Mouse (Mus musculus) heart, embryonic 14.5 days (tissue): ENCODE measurements around the gene Skida1. TPM values are rescaled to one million over a fixed set of nuclear protein-coding genes. Genes with fewer than 3 reads are reported as not detected.

Experiments used
- ATAC-seq: fragments of 200-750 bp; cut with Nextera tagmentation; 2 replicates; pipeline ENCODE4 v1.8.0; 2017; ENCODE audit warnings: low read depth, moderate TSS enrichment; ENCODE audit not compliant: insufficient number of reproducible peaks, insufficient read depth, low FRiP score
- H3K27ac ChIP-seq, 2 experiments: fragments of 200-500 bp in 1 of 2; fragments of 300-500 bp in 1 of 2; sonication (generic) in 1 of 2; replicated peaks in 1 of 2; 2 replicates each; pipeline ENCODE4 v1.5.1; 2012 to 2014; ENCODE audit warnings: low read depth in 2 of 2, low read length in 2 of 2, control low read depth in 1 of 2, mild to moderate bottlenecking in 1 of 2, mixed read lengths in 1 of 2; ENCODE audit not compliant: control insufficient read depth in 1 of 2, insufficient read depth in 1 of 2
- H3K27me3 ChIP-seq: fragments of 300-500 bp; sonication (generic); 2 replicates; pipeline ENCODE4 v1.6.1; 2014; ENCODE audit warnings: mild to moderate bottlenecking, low read length, control low read depth; ENCODE audit not compliant: control insufficient read depth, insufficient read depth
- H3K36me3 ChIP-seq: fragments of 300-500 bp; sonication (generic); 2 replicates; pipeline ENCODE4 v1.6.1; 2014; ENCODE audit warnings: mild to moderate bottlenecking, control low read depth, low read length, mixed read lengths; ENCODE audit not compliant: control insufficient read depth, insufficient read depth
- H3K4me1 ChIP-seq, 2 experiments: fragments of 200-500 bp in 1 of 2; fragments of 300-500 bp in 1 of 2; sonication (generic) in 1 of 2; 2 replicates each; pipeline ENCODE4 v1.6.1; 2012 to 2014; ENCODE audit warnings: low read length in 2 of 2, control low read depth in 1 of 2, mixed read lengths in 1 of 2; ENCODE audit not compliant: control insufficient read depth in 2 of 2, insufficient read depth in 2 of 2
- H3K4me2 ChIP-seq: fragments of 300-500 bp; sonication (generic); 2 replicates; pipeline ENCODE4 v1.6.1; 2014; ENCODE audit warnings: mild to moderate bottlenecking, low read length
- H3K4me3 ChIP-seq, 2 experiments: fragments of 200-500 bp in 1 of 2; fragments of 300-500 bp in 1 of 2; sonication (generic) in 1 of 2; 2 replicates each; pipeline ENCODE4 v1.5.1; 2012 to 2014; ENCODE audit warnings: low read length in 2 of 2, mild to moderate bottlenecking in 2 of 2, control low read depth in 1 of 2, low read depth in 1 of 2, moderate library complexity in 1 of 2; ENCODE audit not compliant: control insufficient read depth in 1 of 2, insufficient read depth in 1 of 2
- H3K9ac ChIP-seq: fragments of 300-500 bp; sonication (generic); 2 replicates; pipeline ENCODE4 v1.6.1; 2014; ENCODE audit warnings: mild to moderate bottlenecking, low read length
- H3K9me3 ChIP-seq: fragments of 300-500 bp; sonication (generic); 2 replicates; pipeline ENCODE4 v1.6.1; 2016; ENCODE audit warnings: low read length, control low read depth; ENCODE audit not compliant: control insufficient read depth
- WGBS: fragments of 180-500 bp; shearing (Covaris S2); extraction: QIAGEN DNeasy Blood & Tissue Kit; methylation state at CpG from one replicate; pipeline ENCODE4 v1.1.7; 2014; 5-methylcytosine and 5-hydroxymethylcytosine counted together
- polyA plus RNA-seq: library from polyadenylated mRNA; unstranded; fragments of >200 nt; fragmentation: Nextera tagmentation; extraction: Ambion mirVana; gene quantifications from 2 replicates; pipeline ENCODE4 v1.2.1, GENCODE M21; 2014

Skida1 gene
- polyA plus RNA-seq, 1 experiment from 2014 or later = 6.4 TPM

GRCm38 (mm10) chr2:18068071-18068796 lies 19.4 kb upstream of the Skida1 start:
- no peak for ATAC-seq
- no peaks in the 10 kb centered on the region for H3K9me3 ChIP-seq
- no peak overlapping the region for H3K9ac ChIP-seq
- H3K4me3 ChIP-seq = no peak overlapping the region
- H3K27ac ChIP-seq = no peak overlapping the region
- H3K27me3 ChIP-seq = no peaks in the 10 kb centered on the region
- peaks cover 0 to 13% of the 10 kb centered on the region in 2 experiments; a peak in 2 of 4 replicates for H3K4me1 ChIP-seq
- H3K4me2 ChIP-seq = no peak overlapping the region
- WGBS = 90% methylated on average over 4 of the region's 4 CpGs
- H3K36me3 ChIP-seq = peaks cover 44% of the 10 kb centered on the region

DNA sequence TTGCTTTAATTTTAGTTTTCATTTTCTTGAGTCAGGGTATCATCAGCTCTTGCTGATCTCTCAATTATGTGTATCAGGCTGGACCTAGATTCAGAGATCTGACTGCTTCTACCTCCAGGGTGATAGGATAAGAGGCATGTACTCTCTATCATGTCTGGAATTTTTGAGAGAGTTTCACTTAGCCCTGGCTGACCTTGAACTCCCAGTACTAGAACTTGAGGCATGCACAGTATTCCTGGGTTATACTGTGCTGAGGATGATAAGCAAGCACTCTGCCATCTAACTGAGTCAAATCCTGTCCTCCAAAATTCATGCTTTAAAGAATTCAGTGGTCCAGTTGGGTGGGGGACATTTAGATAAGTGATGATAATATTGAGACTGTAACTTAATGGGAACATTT lies 17.6 kb upstream of the Skida1 start:
- Histone ChIP-seq H3K27ac (no peak overlapping the region), H3K9ac (peak overlapping the region; percentile 22; the same call in 1 of the 2 replicates)

DNA sequence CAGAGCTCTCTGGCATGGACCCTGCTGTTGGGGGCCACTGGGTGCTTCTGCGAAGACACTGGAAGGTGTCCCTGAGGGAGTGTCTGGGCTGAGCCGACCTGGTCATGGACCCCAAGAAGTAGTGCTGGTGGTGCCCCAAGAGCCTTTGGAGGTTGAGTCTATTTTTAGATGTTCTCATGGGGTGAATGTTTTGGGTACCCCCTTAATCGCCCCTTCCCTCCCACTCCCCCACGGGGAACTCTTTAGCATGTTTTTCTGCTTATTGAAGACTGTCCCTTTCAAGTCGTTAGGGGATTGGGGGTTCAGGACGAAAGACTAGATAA lies 16.8 kb upstream of the Skida1 start:
- Histone ChIP-seq H3K36me3 (peaks cover 21% of the 10 kb centered on the region), H3K9me3 (no peaks in the 10 kb centered on the region), H3K4me3 (peak overlapping the region; percentile 75 to 92), H3K4me2 (peak overlapping the region; percentile 89), H3K27me3 (no peaks in the 10 kb centered on the region), H3K4me1 (peaks cover 0 to 13% of the 10 kb centered on the region in 2 experiments; a peak in 2 of 4 replicates), H3K9ac (peak overlapping the region; percentile 96), H3K27ac (peak overlapping the region; percentile 79 to 100)
- no peak for ATAC-seq
- WGBS = 8% methylated on average over 6 of the region's 6 CpGs

More for the DNA sequence above, 17.6 kb upstream of the Skida1 start:
- no peaks in the 10 kb centered on the region for H3K27me3 ChIP-seq
- ATAC-seq = no peak
- H3K9me3 ChIP-seq = no peaks in the 10 kb centered on the region
- peaks cover 26% of the 10 kb centered on the region for H3K36me3 ChIP-seq
- H3K4me2 ChIP-seq = peak overlapping the region; percentile 89
- H3K4me1 ChIP-seq = peaks cover 0 to 13% of the 10 kb centered on the region in 2 experiments; a peak in 2 of 4 replicates
- H3K4me3 ChIP-seq = peak overlapping the region in 1 of 2 experiments; percentile 92; a peak in 1 of 4 replicates

DNA sequence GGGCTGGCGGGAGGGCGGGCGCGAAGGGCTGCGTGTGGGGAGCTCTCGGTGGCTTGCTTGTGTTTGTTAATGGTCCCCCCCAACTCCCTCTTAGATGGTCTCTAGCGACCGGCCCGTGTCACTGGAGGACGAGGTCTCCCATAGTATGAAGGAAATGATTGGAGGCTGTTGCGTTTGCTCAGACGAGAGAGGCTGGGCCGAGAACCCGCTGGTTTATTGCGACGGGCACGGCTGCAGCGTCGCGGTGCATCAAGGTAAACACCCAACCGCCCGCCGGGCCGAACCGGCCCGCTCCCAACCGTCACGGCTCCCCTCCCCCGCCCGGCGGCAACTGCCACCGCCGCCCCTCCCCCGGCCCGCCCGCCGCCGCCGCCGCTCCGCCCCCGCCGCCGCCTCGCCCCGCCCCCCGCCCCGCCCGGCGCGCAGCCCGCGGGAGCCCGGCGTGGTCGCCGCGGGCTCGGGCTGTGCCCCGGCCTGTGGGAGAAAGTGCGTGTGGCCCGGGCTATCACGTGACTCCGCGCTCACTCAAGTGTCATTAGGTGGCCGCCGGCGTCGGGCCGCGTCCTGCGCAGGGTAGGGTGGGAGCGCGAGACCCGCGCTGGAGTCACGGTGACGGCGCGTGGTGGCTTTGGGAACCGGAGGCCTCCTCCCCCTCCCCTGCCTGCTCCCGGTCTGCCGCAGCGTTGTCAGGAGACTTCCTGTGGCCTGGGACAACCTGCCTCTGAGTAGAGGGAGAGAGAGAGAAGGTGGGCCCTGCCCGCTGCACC lies 16.3 kb upstream of the Skida1 start:
- H3K4me3 ChIP-seq = peak overlapping the region; percentile 75 to 92
- peak; percentile 65 for ATAC-seq
- H3K4me1 ChIP-seq = peaks cover 0 to 13% of the 10 kb centered on the region in 2 experiments; a peak in 2 of 4 replicates
- H3K27me3 ChIP-seq = no peaks in the 10 kb centered on the region
- H3K36me3 ChIP-seq = peaks cover 20% of the 10 kb centered on the region
- under 1% methylated on average over 49 of the region's 85 CpGs for WGBS
- peak overlapping the region; percentile 100 for H3K27ac ChIP-seq
- H3K4me2 ChIP-seq = peak overlapping the region; percentile 89
- peak overlapping the region; percentile 96 for H3K9ac ChIP-seq
- no peaks in the 10 kb centered on the region for H3K9me3 ChIP-seq

GRCm38 (mm10) chr2:18064356-18064858 lies 15.6 kb upstream of the Skida1 start:
- peaks cover 0 to 13% of the 10 kb centered on the region in 2 experiments; a peak in 2 of 4 replicates for H3K4me1 ChIP-seq
- under 1% methylated on average over 49 of the region's 58 CpGs for WGBS
- peak overlapping the region; percentile 96 for H3K9ac ChIP-seq

DNA sequence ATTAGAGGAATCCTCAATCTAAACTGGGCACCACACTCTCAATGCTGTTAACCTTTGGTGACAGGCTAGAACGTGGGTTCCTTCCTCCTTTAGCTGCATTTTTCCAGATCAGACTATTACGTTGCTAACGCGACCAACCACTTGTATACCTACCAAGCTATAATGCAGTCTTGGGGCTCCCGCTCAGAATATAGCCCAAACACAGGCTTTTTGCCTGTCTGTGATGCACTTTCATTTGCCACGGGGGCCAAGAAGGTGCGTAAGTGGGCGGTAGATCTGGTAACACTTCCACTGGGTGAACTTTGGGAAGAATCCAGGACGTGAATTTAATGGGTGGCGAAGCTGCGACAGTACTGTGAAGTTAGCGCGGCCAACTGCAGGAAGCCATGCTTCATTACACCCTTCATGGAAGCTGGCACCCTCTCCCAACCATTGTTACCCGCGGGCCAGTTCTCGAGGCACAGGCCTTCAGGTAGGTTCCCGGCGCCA lies 15.0 kb upstream of the Skida1 start:
- no peaks in the 10 kb centered on the region for H3K9me3 ChIP-seq
- H3K27me3 ChIP-seq = no peaks in the 10 kb centered on the region
- peak overlapping the region; percentile 96 for H3K9ac ChIP-seq
- peak overlapping the region; percentile 100 for H3K27ac ChIP-seq
- WGBS = under 1% methylated on average over 18 of the region's 18 CpGs
- H3K4me2 ChIP-seq = peak overlapping the region; percentile 89
- H3K4me1 ChIP-seq = peaks cover 0 to 17% of the 10 kb centered on the region in 2 experiments; a peak in 2 of 4 replicates
- H3K36me3 ChIP-seq = peaks cover 14% of the 10 kb centered on the region
- H3K4me3 ChIP-seq = peak overlapping the region; percentile 64 to 92
- ATAC-seq = peak; percentile 22

More at GRCm38 (mm10) chr2:18064356-18064858, 15.6 kb upstream of the Skida1 start:
- peak; percentile 93 for ATAC-seq
- Histone ChIP-seq H3K27me3 (no peaks in the 10 kb centered on the region), H3K4me3 (peak overlapping the region; percentile 64 to 92), H3K27ac (peak overlapping the region; percentile 100), H3K9me3 (no peaks in the 10 kb centered on the region), H3K4me2 (peak overlapping the region; percentile 89), H3K36me3 (peaks cover 14% of the 10 kb centered on the region)

DNA sequence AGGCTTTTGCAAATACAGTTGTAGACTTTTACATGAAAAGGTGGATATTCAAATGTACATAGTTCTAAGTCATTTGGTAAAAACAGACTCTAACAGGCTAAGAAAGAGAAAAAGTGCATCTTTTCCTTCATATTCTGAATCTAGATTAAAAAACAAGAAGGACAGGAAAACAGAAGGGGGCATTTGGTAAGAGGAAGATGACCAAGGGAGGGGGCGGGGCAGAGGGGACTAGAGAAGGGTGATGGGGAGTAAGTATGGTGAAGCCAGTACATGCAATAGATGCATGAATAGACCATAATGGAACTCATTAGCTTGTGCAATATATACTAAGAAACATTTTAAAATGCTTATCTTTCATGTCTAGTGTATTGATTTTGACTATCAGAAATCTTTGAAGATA lies 11.5 kb upstream of the Skida1 start:
- no peak for ATAC-seq
- 97% methylated on average over 1 of the region's 1 CpGs for WGBS

More for the DNA sequence above, 11.5 kb upstream of the Skida1 start:
- Histone ChIP-seq H3K9ac (no peak overlapping the region), H3K27me3 (no peaks in the 10 kb centered on the region), H3K4me2 (no peak overlapping the region), H3K4me3 (no peak overlapping the region), H3K9me3 (no peaks in the 10 kb centered on the region), H3K4me1 (peaks cover 0 to 11% of the 10 kb centered on the region in 2 experiments; a peak in 1 of 4 replicates), H3K27ac (no peak overlapping the region), H3K36me3 (no peaks in the 10 kb centered on the region)
